Mouse (Mus musculus) bone marrow, adult 2 months (tissue): ENCODE results near the gene Cnpy3. TPM values are rescaled to one million over a fixed set of nuclear protein-coding genes. Genes with fewer than 3 reads are reported as not detected.
A peak's percentile ranks its signal among the peaks of the same experiment; 100 is the strongest.
"Not testable (repeated sequence)": the region's sequence is repeated elsewhere in the genome, so short reads cannot be mapped to it uniquely, and the experiment has no call there.

Experiments used
- H3K27ac ChIP-seq: fragments of 200-500 bp; 2 replicates; pipeline ENCODE4 v1.5.1; 2012; ENCODE audit warnings: low read depth, mild to moderate bottlenecking, control low read depth, inconsistent platforms, low read length; ENCODE audit not compliant: control insufficient read depth, poor library complexity, insufficient read depth
- H3K4me1 ChIP-seq: fragments of 200-500 bp; 2 replicates; pipeline ENCODE4 v1.6.1; 2011; ENCODE audit warnings: low read length; ENCODE audit not compliant: control insufficient read depth, insufficient read depth
- H3K4me3 ChIP-seq: fragments of 200-500 bp; replicated peaks from 2 replicates; pipeline ENCODE3; 2011; ENCODE audit warnings: mild to moderate bottlenecking, low read depth, low read length, control low read depth; ENCODE audit not compliant: control insufficient read depth
- CTCF ChIP-seq: fragments of 200-500 bp; IDR thresholded peaks from 2 replicates; pipeline ENCODE4 v1.5.1; 2011; ENCODE audit warnings: low read length, control low read depth; ENCODE audit not compliant: control insufficient read depth, insufficient read depth
- POLR2A ChIP-seq: fragments of 200-500 bp; IDR thresholded peaks from 2 replicates; pipeline ENCODE4 v1.6.1; 2011; ENCODE audit warnings: low read depth, mild to moderate bottlenecking, control low read depth, low read length, borderline replicate concordance; ENCODE audit not compliant: control insufficient read depth
- WGBS: fragments of 180-500 bp; shearing (Covaris S2); methylation state at CpG from one replicate; pipeline ENCODE4 v1.1.7; 2018; 5-methylcytosine and 5-hydroxymethylcytosine counted together
- polyA plus RNA-seq: library from polyadenylated mRNA; stranded (reverse); fragments of >200 nt; gene quantifications from 2 replicates; pipeline ENCODE4 v1.2.4, GENCODE M21; 2011; ENCODE audit warnings: low replicate concordance; ENCODE audit not compliant: missing spikeins, insufficient read depth, insufficient read length

The Cnpy3 gene
- polyA plus RNA-seq, 1 experiment, result 46.3 TPM

DNA sequence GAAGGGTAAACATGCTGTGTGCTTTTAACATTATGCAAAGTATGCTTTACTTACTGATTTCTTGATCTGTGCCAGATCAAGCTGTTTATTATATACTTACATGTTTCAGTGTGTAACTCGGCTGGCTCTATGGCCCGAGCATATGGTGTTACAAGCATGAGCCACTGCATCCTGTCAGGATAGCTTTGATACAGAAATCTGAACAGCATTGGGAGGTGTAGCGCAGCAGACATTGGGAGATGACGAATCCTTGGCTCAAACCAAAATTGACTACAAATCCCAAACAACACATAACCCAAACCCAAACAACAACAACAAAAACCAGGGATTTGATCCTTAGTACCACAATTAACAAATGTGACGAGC, 20.0 kb upstream of the Cnpy3 start:
- 4% methylated on average over 5 of the region's 5 CpGs for WGBS
- H3K4me3 ChIP-seq, result peak overlapping the region; percentile 93
- TF ChIP-seq CTCF, result no peak
- TF ChIP-seq POLR2A, result no peak
- no peak overlapping the region for H3K27ac ChIP-seq
- H3K4me1 ChIP-seq, result no peaks in the 10 kb centered on the region

DNA sequence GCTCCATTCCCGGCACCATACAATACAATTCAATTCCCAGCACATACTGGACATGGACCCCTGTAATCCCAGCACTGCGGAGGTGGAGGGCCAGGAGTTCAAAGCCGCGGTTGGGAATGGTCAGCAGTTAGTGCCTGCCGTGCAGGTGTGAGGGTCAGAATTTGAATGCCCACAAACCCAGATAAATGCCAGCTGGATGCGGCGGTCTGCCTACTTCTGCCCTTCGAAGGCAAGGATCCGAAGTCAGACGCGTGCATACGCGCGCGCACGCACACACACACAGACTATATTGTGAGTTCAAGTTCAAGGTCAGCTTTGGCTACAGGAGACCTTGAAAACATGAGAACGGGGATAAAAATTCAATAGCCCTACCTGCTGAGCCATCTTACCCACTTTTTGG, 19.6 kb upstream of the Cnpy3 start:
- Histone ChIP-seq H3K4me3 (no peak overlapping the region), H3K27ac (no peak overlapping the region), H3K4me1 (no peaks in the 10 kb centered on the region)
- no peak for TF ChIP-seq POLR2A
- no peak for TF ChIP-seq CTCF
- WGBS, result 74% methylated on average over 17 of the region's 17 CpGs

DNA sequence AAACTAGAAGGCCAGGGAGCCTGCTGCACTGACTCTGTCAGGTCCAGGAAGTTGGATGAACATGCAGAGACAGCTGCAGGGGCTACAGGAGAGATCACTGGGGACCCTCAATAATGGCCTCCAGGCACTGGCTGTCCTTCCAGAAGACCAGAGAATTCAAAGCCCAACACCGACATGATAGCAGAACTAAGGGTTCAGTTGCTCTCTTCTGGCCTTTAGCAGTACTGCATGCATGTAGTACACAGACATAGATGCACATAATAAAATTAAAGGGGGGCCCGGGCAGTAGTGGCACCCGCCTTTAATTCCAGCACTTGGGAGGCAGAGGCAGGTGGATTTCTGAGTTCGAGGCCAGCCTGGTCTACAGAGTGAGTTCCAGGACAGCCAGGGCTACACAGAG, 19.0 kb upstream of the Cnpy3 start:
- TF ChIP-seq CTCF (no peak), POLR2A (no peak)
- no peak overlapping the region for H3K4me3 ChIP-seq
- no peaks in the 10 kb centered on the region for H3K4me1 ChIP-seq
- WGBS, result 75% methylated on average over 4 of the region's 4 CpGs
- no peak overlapping the region for H3K27ac ChIP-seq

DNA sequence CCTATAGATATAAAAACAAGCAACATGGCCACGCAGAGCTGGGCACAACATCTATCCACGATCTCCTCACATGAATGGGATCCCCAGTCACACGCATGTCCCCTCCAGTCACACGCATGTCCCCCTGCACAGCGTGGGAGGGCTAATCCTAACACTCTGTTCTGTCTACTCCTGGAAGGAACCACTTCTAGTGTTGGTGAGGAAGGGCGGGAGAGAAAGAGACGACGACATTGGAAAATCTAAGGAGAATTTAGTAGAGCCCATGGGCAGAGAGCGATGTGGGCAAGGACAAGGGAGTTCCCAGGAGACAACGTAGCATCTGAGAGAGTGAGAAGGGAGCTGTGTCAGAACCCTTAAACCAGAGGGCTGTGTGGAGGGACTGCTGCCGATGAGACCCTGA, 18.5 kb upstream of the Cnpy3 start:
- whole genome bisulfite sequencing, result 87% methylated on average over 11 of the region's 11 CpGs
- no peak overlapping the region for H3K27ac ChIP-seq
- H3K4me1 ChIP-seq, result no peaks in the 10 kb centered on the region
- TF ChIP-seq POLR2A (no peak), CTCF (no peak)
- no peak overlapping the region for H3K4me3 ChIP-seq

DNA sequence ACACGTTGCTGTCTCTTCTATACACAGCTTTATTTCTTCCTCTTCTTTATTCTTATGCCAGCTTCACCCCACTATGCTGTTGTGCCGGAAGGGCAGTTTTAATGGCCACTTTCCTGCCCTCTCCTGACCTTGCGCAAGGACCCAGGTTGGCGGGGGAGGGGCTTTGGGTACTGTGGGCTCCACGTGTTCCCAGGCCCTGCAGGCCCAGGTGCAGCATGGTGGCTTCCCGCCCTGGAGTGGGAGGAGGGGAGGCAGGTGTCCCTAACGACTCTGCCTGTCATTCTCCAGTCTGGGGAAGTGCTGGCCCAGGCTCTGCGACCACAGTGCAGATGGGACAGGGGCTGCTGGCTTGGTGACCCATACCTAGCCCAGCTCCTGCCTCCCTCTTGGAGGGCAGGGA, 15.9 kb upstream of the Cnpy3 start:
- Histone ChIP-seq H3K27ac (no peak overlapping the region), H3K4me1 (no peaks in the 10 kb centered on the region), H3K4me3 (no peak overlapping the region)
- WGBS, result 29% methylated on average over 8 of the region's 8 CpGs
- no peak for TF ChIP-seq CTCF
- TF ChIP-seq POLR2A, result no peak

DNA sequence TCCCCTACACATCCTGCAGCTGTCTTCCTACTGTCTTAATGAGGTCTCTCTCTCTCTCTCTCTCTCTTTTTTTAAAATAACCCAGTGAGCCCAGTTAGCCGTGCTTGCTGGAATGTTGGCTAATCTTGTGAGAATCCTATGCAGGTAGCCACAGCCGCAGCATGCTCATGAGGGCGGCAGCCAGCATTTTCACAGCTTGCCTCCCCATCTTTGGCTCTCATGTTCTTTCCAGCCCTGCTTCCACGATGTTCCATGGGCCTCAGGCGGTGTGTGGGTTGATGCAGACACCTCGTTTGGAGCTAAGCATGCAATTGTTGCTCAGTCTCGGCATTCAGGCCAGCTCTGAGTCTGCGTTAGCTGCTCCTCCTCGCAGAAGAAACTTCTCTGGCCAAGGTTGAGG, 12.9 kb upstream of the Cnpy3 start:
- not testable (repeated sequence) for H3K4me1 ChIP-seq, H3K27ac ChIP-seq, H3K4me3 ChIP-seq
- 76% methylated on average over 9 of the region's 9 CpGs for WGBS

DNA sequence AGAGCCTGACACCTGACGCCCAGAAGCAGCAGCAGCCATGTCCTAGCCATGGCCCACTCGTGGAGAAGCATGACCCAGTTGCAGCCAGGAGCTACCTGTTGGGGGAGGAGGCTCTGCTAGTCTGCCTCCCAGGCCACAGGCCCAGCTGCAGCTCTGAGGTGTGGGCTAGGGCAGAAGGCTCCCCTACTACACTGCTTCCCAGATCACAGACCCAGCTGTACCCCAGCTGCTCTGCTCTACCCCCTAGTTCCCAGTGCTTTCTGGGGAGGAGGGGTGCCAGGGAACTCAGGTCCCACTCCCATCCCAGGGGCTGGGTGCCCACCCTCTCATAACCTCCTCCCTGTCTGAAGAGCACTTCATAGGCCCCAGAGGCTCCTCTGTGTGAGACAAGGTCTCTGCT, 11.5 kb upstream of the Cnpy3 start, which contains the start of gene Ptcra:
Ptcra (minus strand) TSS at position 169 of the 400 bp plus-strand sequence.
- TF ChIP-seq CTCF, result no peak
- no peak for TF ChIP-seq POLR2A
- Histone ChIP-seq H3K4me3 (no peak within 1 kb of the TSS), H3K4me1 (no peaks in the 10 kb centered on the region), H3K27ac (no peak within 1 kb of the TSS)
- 70% methylated on average over 2 of the region's 2 CpGs for WGBS

DNA sequence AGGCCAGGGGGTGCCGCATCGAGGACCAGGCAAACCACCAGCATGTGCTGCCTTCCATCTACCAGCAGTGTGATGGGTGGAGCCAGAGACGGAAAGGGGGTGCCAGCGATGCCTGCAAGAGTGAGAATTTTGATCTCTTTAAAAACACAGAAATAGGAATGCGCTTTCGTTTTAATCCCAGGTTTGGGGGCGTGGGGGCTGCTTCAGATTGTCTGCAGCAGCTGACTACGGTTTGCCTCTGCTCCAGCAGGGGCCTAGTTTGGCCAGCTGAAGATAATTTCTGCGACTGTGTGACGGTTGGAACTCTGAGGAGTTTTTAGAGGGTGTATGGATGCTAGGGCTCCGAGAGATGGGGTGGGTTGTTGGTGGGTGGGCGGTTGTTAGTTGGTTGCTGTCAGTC, 6.7 kb upstream of the Cnpy3 start:
- TF ChIP-seq POLR2A (no peak), CTCF (no peak)
- no peak overlapping the region for H3K27ac ChIP-seq
- H3K4me3 ChIP-seq, result no peak overlapping the region
- no peaks in the 10 kb centered on the region for H3K4me1 ChIP-seq
- 81% methylated on average over 12 of the region's 12 CpGs for WGBS

DNA sequence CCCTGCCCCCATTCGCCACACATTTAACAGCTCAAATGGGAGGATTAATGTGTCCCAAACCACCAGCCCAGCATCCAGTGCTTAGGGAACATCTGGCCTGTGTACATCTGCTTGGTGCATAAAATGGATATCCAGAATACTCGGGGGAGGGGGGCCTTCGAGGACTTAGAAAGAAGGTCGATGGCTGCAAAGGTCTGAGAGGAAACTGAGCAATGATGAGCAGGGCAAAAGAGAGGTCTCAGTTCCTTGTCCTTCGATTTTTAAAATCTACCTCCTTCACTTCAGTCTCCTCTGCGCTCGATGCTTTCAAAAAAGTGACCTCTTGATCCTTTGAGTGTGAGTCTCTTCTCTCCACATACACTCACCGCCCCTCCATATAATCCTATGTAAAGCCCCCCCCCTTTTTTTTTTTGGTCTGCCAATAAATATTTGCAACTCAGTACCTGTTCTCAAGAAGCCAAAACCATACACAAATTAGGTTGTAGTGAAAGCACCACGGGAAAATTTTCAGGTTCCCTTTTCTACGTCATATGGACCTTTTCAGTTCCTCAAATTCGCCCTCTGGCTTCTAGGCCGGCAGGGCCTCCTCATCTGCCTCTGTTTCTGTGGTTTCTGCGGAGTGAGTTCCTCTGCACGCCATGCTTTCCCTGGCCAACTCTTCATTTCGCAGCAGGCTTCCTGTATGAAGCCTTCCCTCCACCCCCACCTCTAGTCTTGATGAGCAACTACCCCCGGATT, 789 bp downstream of the Cnpy3 start:
- WGBS, result 2% methylated on average over 16 of the region's 16 CpGs
- peak overlapping the region; percentile 91 for H3K4me3 ChIP-seq
- no peak for TF ChIP-seq CTCF
- TF ChIP-seq POLR2A, result no peak
- H3K27ac ChIP-seq, result peak overlapping the region; percentile 89
- no peaks in the 10 kb centered on the region; the same call in 1 of the 2 replicates for H3K4me1 ChIP-seq
